Mouse (Mus musculus) heart, embryonic 16.5 days (tissue): ENCODE results near the gene D630039A03Rik. TPM values are rescaled to one million over a fixed set of nuclear protein-coding genes. Genes with fewer than 3 reads are reported as not detected.

Source experiments
- ATAC-seq: fragments of 200-750 bp; cut with Nextera tagmentation; replicated peaks from 2 replicates; pipeline ENCODE4 v1.8.0; 2017; ENCODE audit warnings: moderate number of reproducible peaks; ENCODE audit not compliant: insufficient read depth, low FRiP score; ENCODE audit errors: extremely low read depth
- H3K27ac ChIP-seq: fragments of 300-500 bp; sonication (generic); 2 replicates; pipeline ENCODE4 v1.5.1; 2014; ENCODE audit warnings: mild to moderate bottlenecking, low read length, control low read depth, moderate library complexity
- H3K27me3 ChIP-seq: fragments of 300-500 bp; sonication (generic); 2 replicates; pipeline ENCODE4 v1.6.1; 2014; ENCODE audit warnings: low read length, mixed read lengths; ENCODE audit not compliant: control insufficient read depth, insufficient read depth
- H3K36me3 ChIP-seq: fragments of 300-500 bp; sonication (generic); 2 replicates; pipeline ENCODE4 v1.6.1; 2014; ENCODE audit not compliant: control insufficient read depth, insufficient read depth
- H3K4me1 ChIP-seq: fragments of 300-500 bp; sonication (generic); 2 replicates; pipeline ENCODE4 v1.6.1; 2014; ENCODE audit warnings: low read length, mixed read lengths; ENCODE audit not compliant: control insufficient read depth, insufficient read depth
- H3K4me2 ChIP-seq: fragments of 300-500 bp; sonication (generic); 2 replicates; pipeline ENCODE4 v1.6.1; 2014; ENCODE audit warnings: low read depth, mild to moderate bottlenecking, control low read depth, low read length
- H3K4me3 ChIP-seq: fragments of 300-500 bp; sonication (generic); 2 replicates; pipeline ENCODE4 v1.5.1; 2014; ENCODE audit warnings: mild to moderate bottlenecking, control low read depth, low read length
- H3K9ac ChIP-seq: fragments of 300-500 bp; sonication (generic); 2 replicates; pipeline ENCODE4 v1.6.1; 2014; ENCODE audit warnings: low read length, control low read depth
- H3K9me3 ChIP-seq: fragments of 300-500 bp; sonication (generic); replicated peaks from 2 replicates; pipeline ENCODE4 v1.6.1; 2016; ENCODE audit warnings: low read length; ENCODE audit not compliant: control insufficient read depth
- WGBS: fragments of 180-500 bp; shearing (Covaris S2); extraction: QIAGEN DNeasy Blood & Tissue Kit; methylation state at CpG from one replicate; pipeline ENCODE4 v1.1.7; 2014; 5-methylcytosine and 5-hydroxymethylcytosine counted together
- polyA plus RNA-seq: library from polyadenylated mRNA; unstranded; fragments of >200 nt; fragmentation: Nextera tagmentation; extraction: Ambion mirVana; gene quantifications from 2 replicates; pipeline ENCODE4 v1.2.1, GENCODE M21; 2015

D630039A03Rik gene
- polyA plus RNA-seq, 1 experiment from 2014 or later, result 0.09 TPM

GRCm38 (mm10) chr4:57888246-57888645, 27.9 kb downstream of the D630039A03Rik start:
- H3K4me3 ChIP-seq, result no peak overlapping the region
- ATAC-seq, result no peak
- H3K9ac ChIP-seq, result no peak overlapping the region
- WGBS, result 81% methylated on average over 2 of the region's 2 CpGs
- H3K36me3 ChIP-seq, result peaks cover 3% of the 10 kb centered on the region
- no peaks in the 10 kb centered on the region for H3K27me3 ChIP-seq
- H3K4me1 ChIP-seq, result peaks cover 34% of the 10 kb centered on the region
- H3K9me3 ChIP-seq, result no peaks in the 10 kb centered on the region
- no peak overlapping the region for H3K4me2 ChIP-seq
- no peak overlapping the region for H3K27ac ChIP-seq

GRCm38 (mm10) chr4:57886888-57887230, 29.2 kb downstream of the D630039A03Rik start:
- no peaks in the 10 kb centered on the region for H3K9me3 ChIP-seq
- WGBS, result 87% methylated on average over 3 of the region's 3 CpGs
- no peak overlapping the region for H3K4me3 ChIP-seq
- H3K27me3 ChIP-seq, result no peaks in the 10 kb centered on the region
- H3K27ac ChIP-seq, result no peak overlapping the region
- H3K4me1 ChIP-seq, result peaks cover 43% of the 10 kb centered on the region
- H3K4me2 ChIP-seq, result no peak overlapping the region
- H3K9ac ChIP-seq, result no peak overlapping the region
- ATAC-seq, result no peak
- H3K36me3 ChIP-seq, result no peaks in the 10 kb centered on the region; the same call in 1 of the 2 replicates

GRCm38 (mm10) chr4:57886066-57886887, 29.8 kb downstream of the D630039A03Rik start:
- 45% methylated on average over 11 of the region's 11 CpGs for WGBS
- no peak overlapping the region for H3K4me2 ChIP-seq
- H3K9ac ChIP-seq, result no peak overlapping the region
- 0 out of 2 replicates have a peak, but pooled peaks have one; percentile 26 for ATAC-seq
- H3K4me1 ChIP-seq, result peaks cover 43% of the 10 kb centered on the region
- 0 out of 2 replicates have a peak overlapping the region, but pooled peaks have one; percentile 32 for H3K27ac ChIP-seq
- no peaks in the 10 kb centered on the region for H3K9me3 ChIP-seq
- no peak overlapping the region for H3K4me3 ChIP-seq
- H3K36me3 ChIP-seq, result no peaks in the 10 kb centered on the region; the same call in 1 of the 2 replicates
- no peaks in the 10 kb centered on the region for H3K27me3 ChIP-seq

GRCm38 (mm10) chr4:57885186-57885585, 30.9 kb downstream of the D630039A03Rik start:
- 65% methylated on average over 2 of the region's 2 CpGs for WGBS
- H3K27ac ChIP-seq, result no peak overlapping the region
- no peaks in the 10 kb centered on the region for H3K27me3 ChIP-seq
- H3K9ac ChIP-seq, result no peak overlapping the region
- H3K4me1 ChIP-seq, result peaks cover 45% of the 10 kb centered on the region
- H3K4me2 ChIP-seq, result no peak overlapping the region
- no peak for ATAC-seq
- H3K9me3 ChIP-seq, result no peaks in the 10 kb centered on the region
- H3K4me3 ChIP-seq, result no peak overlapping the region
- H3K36me3 ChIP-seq, result no peaks in the 10 kb centered on the region; the same call in 1 of the 2 replicates

GRCm38 (mm10) chr4:57884511-57884910, 31.6 kb downstream of the D630039A03Rik start:
- no peak overlapping the region for H3K4me3 ChIP-seq
- H3K4me1 ChIP-seq, result peaks cover 50% of the 10 kb centered on the region
- H3K9me3 ChIP-seq, result no peaks in the 10 kb centered on the region
- H3K27ac ChIP-seq, result peak overlapping the region; percentile 61
- no peaks in the 10 kb centered on the region for H3K27me3 ChIP-seq
- ATAC-seq, result no peak
- 74% methylated on average over 3 of the region's 3 CpGs for WGBS
- no peak overlapping the region for H3K9ac ChIP-seq
- no peak overlapping the region for H3K4me2 ChIP-seq
- H3K36me3 ChIP-seq, result no peaks in the 10 kb centered on the region

GRCm38 (mm10) chr4:57883520-57884421, 32.3 kb downstream of the D630039A03Rik start:
- Histone ChIP-seq H3K4me3 (no peak overlapping the region), H3K36me3 (no peaks in the 10 kb centered on the region)
- peak; percentile 34; the same call in 1 of the 2 replicates for ATAC-seq

GRCm38 (mm10) chr4:57879804-57880357, 36.2 kb downstream of the D630039A03Rik start:
- H3K4me1 ChIP-seq, result peaks cover 33% of the 10 kb centered on the region
- H3K27ac ChIP-seq, result no peak overlapping the region
- 23% methylated on average over 6 of the region's 6 CpGs for WGBS
- no peak overlapping the region for H3K4me3 ChIP-seq
- ATAC-seq, result peak; percentile 53; the same call in 1 of the 2 replicates
- H3K36me3 ChIP-seq, result no peaks in the 10 kb centered on the region
- H3K27me3 ChIP-seq, result no peaks in the 10 kb centered on the region
- no peak overlapping the region for H3K9ac ChIP-seq
- H3K4me2 ChIP-seq, result no peak overlapping the region
- H3K9me3 ChIP-seq, result no peaks in the 10 kb centered on the region

More at GRCm38 (mm10) chr4:57883520-57884421, 32.3 kb downstream of the D630039A03Rik start:
- Histone ChIP-seq H3K4me1 (peaks cover 50% of the 10 kb centered on the region), H3K27ac (peak overlapping the region; percentile 61), H3K27me3 (no peaks in the 10 kb centered on the region), H3K9ac (no peak overlapping the region), H3K9me3 (no peaks in the 10 kb centered on the region), H3K4me2 (no peak overlapping the region)
- 48% methylated on average over 7 of the region's 7 CpGs for WGBS

GRCm38 (mm10) chr4:57879137-57879536, 37.0 kb downstream of the D630039A03Rik start:
- WGBS, result 93% methylated on average over 5 of the region's 5 CpGs
- H3K9ac ChIP-seq, result no peak overlapping the region
- H3K36me3 ChIP-seq, result no peaks in the 10 kb centered on the region
- no peak overlapping the region for H3K4me3 ChIP-seq
- H3K9me3 ChIP-seq, result no peaks in the 10 kb centered on the region
- H3K4me2 ChIP-seq, result no peak overlapping the region
- H3K27me3 ChIP-seq, result no peaks in the 10 kb centered on the region
- no peak for ATAC-seq
- no peak overlapping the region for H3K27ac ChIP-seq
- peaks cover 25% of the 10 kb centered on the region for H3K4me1 ChIP-seq
